Comparison of ENCODE assay signal across 17 mouse cellular contexts in the genomic region with DNA sequence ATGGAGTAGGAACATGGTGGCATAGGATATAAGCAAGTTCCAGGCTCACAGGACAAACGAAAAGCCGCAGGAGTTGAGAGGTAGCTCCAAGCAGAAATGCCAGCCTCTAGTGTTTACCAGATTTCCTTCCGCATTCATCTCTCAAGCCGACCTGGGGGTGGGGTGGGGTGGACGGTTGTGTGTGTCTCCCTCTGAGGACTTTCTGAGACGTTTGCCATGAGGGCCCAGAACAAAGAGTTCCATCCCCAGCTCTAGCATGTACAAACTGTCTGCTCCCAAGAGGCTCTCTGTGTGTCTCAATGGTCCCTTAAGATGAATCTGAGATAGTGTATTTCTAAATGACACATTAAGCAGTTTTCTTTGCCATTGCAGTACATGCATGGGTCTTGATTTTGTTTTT. TPM values are rescaled to one million over a fixed set of nuclear protein-coding genes. Genes with fewer than 3 reads are reported as not detected.
A peak's percentile ranks its signal among the peaks of the same experiment; 100 is the strongest.
DNase-seq lines count a peak whose midpoint lies in the region; ATAC-seq and TF ChIP-seq lines count a peak whose summit lies in the region.
"Had no signal": no experiment of that assay in that cellular context is flagged by ENCODE, and none has a peak within 500 bp of the region (broad histone marks: within the 10 kb centered on the region; RNA-seq: fewer than 3 reads in every experiment).

No protein-coding gene starts in this region.

- TF ChIP-seq CTCF in hindbrain, postnatal 0 days (IDR thresholded peaks at IDR 0.05; ENCODE audit: low read depth) = no peak

- no peaks in the 10 kb centered on the region for H3K27me3 ChIP-seq in hindbrain, postnatal 0 days (ENCODE audit: insufficient read depth, low read length)
- H3K27me3 ChIP-seq in hindbrain, embryonic 13.5 days = no peaks in the 10 kb centered on the region
- H3K27me3 ChIP-seq in embryonic facial prominence, embryonic 10.5 days (replicated peaks; ENCODE audit: low read depth, poor library complexity, severe bottlenecking) = no peaks in the 10 kb centered on the region
- no peaks in the 10 kb centered on the region for H3K27me3 ChIP-seq in embryonic facial prominence, embryonic 15.5 days
- H3K27me3 ChIP-seq: limb, embryonic 12.5 days had no signal

- 60% methylated on average over 6 of the region's 6 CpGs for WGBS in hindbrain, postnatal 0 days
- 75% methylated on average over 6 of the region's 6 CpGs for WGBS in hindbrain, embryonic 13.5 days
- WGBS in embryonic facial prominence, embryonic 10.5 days = 71% methylated on average over 6 of the region's 6 CpGs
- 58% methylated on average over 6 of the region's 6 CpGs for WGBS in embryonic facial prominence, embryonic 15.5 days

- no peak for ATAC-seq in hindbrain, postnatal 0 days
- ATAC-seq in hindbrain, embryonic 13.5 days (ENCODE audit: low FRiP score) = no peak
- ATAC-seq in embryonic facial prominence, embryonic 15.5 days (ENCODE audit: insufficient number of reproducible peaks, low FRiP score, low TSS enrichment, low read depth) = no peak
- no peak for ATAC-seq in granulocyte monocyte progenitor cell, adult 5-6 weeks (replicated peaks; ENCODE audit: poor library complexity, severe bottlenecking)
- ATAC-seq: CD4-positive, CD25-positive, alpha-beta regulatory T cell, adult 4 months; inflammation-experienced regulatory T-cells, adult 6 months had no signal

- no peak overlapping the region for H3K4me3 ChIP-seq in hindbrain, postnatal 0 days (ENCODE audit: low read length)
- no peak overlapping the region for H3K4me3 ChIP-seq in hindbrain, embryonic 13.5 days
- no peak overlapping the region for H3K4me3 ChIP-seq in embryonic facial prominence, embryonic 10.5 days
- H3K4me3 ChIP-seq in embryonic facial prominence, embryonic 15.5 days (replicated peaks) = no peak overlapping the region
- H3K4me3 ChIP-seq: limb, embryonic 12.5 days had no signal

- H3K9me3 ChIP-seq in hindbrain, postnatal 0 days (ENCODE audit: low read length) = no peaks in the 10 kb centered on the region
- H3K9me3 ChIP-seq in hindbrain, embryonic 13.5 days = no peaks in the 10 kb centered on the region
- H3K9me3 ChIP-seq in embryonic facial prominence, embryonic 10.5 days = no peaks in the 10 kb centered on the region
- H3K9me3 ChIP-seq in embryonic facial prominence, embryonic 15.5 days (replicated peaks) = no peaks in the 10 kb centered on the region
- H3K9me3 ChIP-seq: limb, embryonic 12.5 days had no signal

- peak overlapping the region; percentile 56; the same call in 1 of the 2 replicates for H3K27ac ChIP-seq in hindbrain, postnatal 0 days
- no peak overlapping the region for H3K27ac ChIP-seq in hindbrain, embryonic 13.5 days
- H3K27ac ChIP-seq in embryonic facial prominence, embryonic 10.5 days (replicated peaks) = peak overlapping the region; percentile 40; the same call in 1 of the 2 replicates
- 0 out of 2 replicates have a peak overlapping the region, but pooled peaks have one; percentile 44 for H3K27ac ChIP-seq in embryonic facial prominence, embryonic 15.5 days (replicated peaks)
- H3K27ac ChIP-seq: limb, embryonic 12.5 days had no signal

- no peak overlapping the region for H3K9ac ChIP-seq in hindbrain, postnatal 0 days (replicated peaks; ENCODE audit: low read length)
- H3K9ac ChIP-seq in hindbrain, embryonic 13.5 days = no peak overlapping the region
- H3K9ac ChIP-seq in embryonic facial prominence, embryonic 15.5 days = no peak overlapping the region
- H3K9ac ChIP-seq: limb, embryonic 12.5 days had no signal

- no peaks in the 10 kb centered on the region for H3K36me3 ChIP-seq in hindbrain, postnatal 0 days (ENCODE audit: insufficient read depth, low read length)
- no peaks in the 10 kb centered on the region for H3K36me3 ChIP-seq in hindbrain, embryonic 13.5 days
- H3K36me3 ChIP-seq in embryonic facial prominence, embryonic 10.5 days (replicated peaks) = no peaks in the 10 kb centered on the region
- H3K36me3 ChIP-seq in embryonic facial prominence, embryonic 15.5 days = no peaks in the 10 kb centered on the region
- H3K36me3 ChIP-seq: limb, embryonic 12.5 days had no signal

- no peak overlapping the region for H3K4me2 ChIP-seq in hindbrain, postnatal 0 days (ENCODE audit: low read depth, low read length)
- no peak overlapping the region for H3K4me2 ChIP-seq in hindbrain, embryonic 13.5 days
- H3K4me2 ChIP-seq in embryonic facial prominence, embryonic 15.5 days (replicated peaks) = no peak overlapping the region
- H3K4me2 ChIP-seq: limb, embryonic 12.5 days had no signal

- no peaks in the 10 kb centered on the region; the same call in 1 of the 2 replicates for H3K4me1 ChIP-seq in hindbrain, postnatal 0 days (ENCODE audit: insufficient read depth, low read length)
- H3K4me1 ChIP-seq in hindbrain, embryonic 13.5 days (replicated peaks) = 0 out of 2 replicates have a peak, but pooled peaks cover 3% of the 10 kb centered on the region
- H3K4me1 ChIP-seq in embryonic facial prominence, embryonic 10.5 days = peaks cover 8% of the 10 kb centered on the region; the same call in 1 of the 2 replicates
- H3K4me1 ChIP-seq in embryonic facial prominence, embryonic 15.5 days = peaks cover 11% of the 10 kb centered on the region

- DNase-seq in hindbrain, postnatal 0 days (ENCODE audit: low spot score) = no peak
- DNase-seq in embryonic facial prominence, embryonic 10.5 days (ENCODE audit: low spot score) = no peak
- DNase-seq in lung, postnatal 10 days = peak; percentile 29
- no peak for DNase-seq in right cerebral cortex, adult 2 months (ENCODE audit: low spot score in 2 of 2)
- DNase-seq in kidney, adult 11 months = no peak
- DNase-seq: adrenal gland, postnatal 25 days; cerebellum, postnatal 36 days; heart, postnatal 4 days; kidney, postnatal 14 days; right cerebral cortex, postnatal 14 days; thymus, postnatal 4 days had no signal

RNA-seq across cellular contexts. Expression of a gene that starts 53.1 kb away (rescaled TPM):
- 2.5 and 2.9 TPM in 2 replicates for total RNA-seq in hindbrain, postnatal 0 days (2014; rRNA removed)
- 6.6 and 6.8 TPM in 2 replicates for polyA plus RNA-seq in hindbrain, postnatal 0 days (2015; fragmentation: Nextera tagmentation; extraction: Ambion mirVana)
- 6.7 and 8.6 TPM in 2 replicates for polyA plus RNA-seq in hindbrain, embryonic 13.5 days (2015; fragmentation: Nextera tagmentation; extraction: Ambion mirVana)
- 4.0 and 5.3 TPM in 2 replicates for polyA plus RNA-seq in embryonic facial prominence, embryonic 10.5 days (2016; fragmentation: Nextera tagmentation; extraction: Ambion mirVana)
- polyA plus RNA-seq in embryonic facial prominence, embryonic 15.5 days (2015; fragmentation: Nextera tagmentation; extraction: Ambion mirVana) = 8.1 TPM in 2 replicates
- total RNA-seq in granulocyte monocyte progenitor cell, adult 5-6 weeks (2014; fragmentation: Nextera tagmentation) = 1.9 and 2.7 TPM in 2 replicates
- total RNA-seq in granulocyte monocyte progenitor cell, adult 5-6 weeks (2017) = 5.9 and 11.2 TPM in 2 replicates
